Mouse (Mus musculus) ES-Bruce4 (cell line): ENCODE data around the gene Rilpl1.

Experiments
- CTCF ChIP-seq: IDR thresholded peaks from one replicate; pipeline ENCODE4 v1.8.1; 2011; ENCODE audit warnings: low read depth, low read length
- EP300 ChIP-seq: IDR thresholded peaks from 2 replicates; pipeline ENCODE4 v1.6.1; 2011; ENCODE audit warnings: low read depth, low read length; ENCODE audit not compliant: insufficient read depth

DNA sequence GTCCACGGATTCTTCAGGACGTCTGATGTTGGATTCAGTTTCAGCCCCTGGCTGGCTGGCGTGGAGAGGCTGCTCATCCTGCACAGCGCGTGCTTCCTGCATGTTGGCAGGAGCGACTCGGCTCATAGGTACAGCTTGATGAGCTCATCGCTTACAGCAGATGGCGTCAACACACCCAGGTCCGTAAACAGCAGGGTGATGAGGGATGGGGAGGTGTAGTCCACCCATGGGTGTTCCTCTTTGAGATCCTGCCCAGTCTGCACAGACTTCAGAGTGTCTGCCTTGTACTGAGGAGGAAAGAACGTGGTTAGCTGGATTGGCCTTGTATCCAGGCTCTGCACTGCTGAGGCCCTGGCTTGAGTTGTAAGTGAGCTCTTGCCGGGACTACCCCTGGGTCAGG lies 39.9 kb upstream of the Rilpl1 start:
- TF ChIP-seq CTCF (no peak), EP300 (no peak)
